Mouse (Mus musculus) ES-Bruce4 (cell line): ENCODE results near the gene Ccnk.

Source experiments
- CTCF ChIP-seq: IDR thresholded peaks from one replicate; pipeline ENCODE4 v1.8.1; 2011; ENCODE audit warnings: low read depth, low read length
- EP300 ChIP-seq: IDR thresholded peaks from 2 replicates; pipeline ENCODE4 v1.6.1; 2011; ENCODE audit warnings: low read depth, low read length; ENCODE audit not compliant: insufficient read depth
- POLR2A ChIP-seq: IDR thresholded peaks from one replicate; pipeline ENCODE4 v1.8.1; 2011; ENCODE audit warnings: low read length; ENCODE audit not compliant: insufficient read depth

- TF ChIP-seq CTCF (no peak), POLR2A (no peak), EP300 (no peak)
Observed at GRCm38 (mm10) chr12:108219163-108219562, 39.8 kb downstream of the Ccnk start.
